Mouse (Mus musculus) myocyte (in vitro differentiated cells): ENCODE measurements around the gene Nop14. TPM values are rescaled to one million over a fixed set of nuclear protein-coding genes. Genes with fewer than 3 reads are reported as not detected.

ENCODE experiments used
- H3K27me3 ChIP-seq: one replicate; pipeline ENCODE4 v1.6.1; 2011; ENCODE audit not compliant: control insufficient read depth, insufficient read depth, insufficient read length
- H3K36me3 ChIP-seq: one replicate; pipeline ENCODE4 v1.6.1; 2011; ENCODE audit not compliant: control insufficient read depth, insufficient read depth
- H3K4me2 ChIP-seq: one replicate; pipeline ENCODE4 v1.6.1; 2011; ENCODE audit warnings: low read depth, control low read depth
- H3K4me3 ChIP-seq: one replicate; pipeline ENCODE4 v1.5.1; 2011; ENCODE audit warnings: mild to moderate bottlenecking, control low read depth, moderate library complexity
- H3K79me2 ChIP-seq: one replicate; pipeline ENCODE4 v1.6.1; 2011; ENCODE audit not compliant: control insufficient read depth, insufficient read depth
- H3ac ChIP-seq: one replicate; pipeline ENCODE4 v1.6.1; 2011; ENCODE audit not compliant: control insufficient read depth, insufficient read length
- CEBPB ChIP-seq: IDR thresholded peaks from 2 replicates; pipeline ENCODE4 v1.6.1; 2011; ENCODE audit warnings: mild to moderate bottlenecking, moderate library complexity; ENCODE audit not compliant: poor library complexity, insufficient read depth, severe bottlenecking
- E2F4 ChIP-seq: IDR thresholded peaks from one replicate; pipeline ENCODE4 v1.6.1; 2011; ENCODE audit warnings: mild to moderate bottlenecking, control low read depth, moderate library complexity; ENCODE audit not compliant: insufficient read depth
- MAX ChIP-seq: IDR thresholded peaks from one replicate; pipeline ENCODE4 v1.6.1; 2011; ENCODE audit warnings: low read depth, mild to moderate bottlenecking, control low read depth
- MYOD1 ChIP-seq, 3 experiments: IDR thresholded peaks; one replicate each; pipeline ENCODE4 v1.6.1; 2011; ENCODE audit warnings: control low read depth in 2 of 3, low read depth in 2 of 3, mild to moderate bottlenecking in 2 of 3, moderate library complexity in 1 of 3; ENCODE audit not compliant: insufficient read length in 2 of 3, control insufficient read depth in 1 of 3
- MYOG ChIP-seq, 3 experiments: IDR thresholded peaks; one replicate each; pipeline ENCODE4 v1.6.1; 2011; ENCODE audit warnings: control low read depth in 2 of 3, low read depth in 2 of 3, mild to moderate bottlenecking in 2 of 3; ENCODE audit not compliant: insufficient read length in 2 of 3, control insufficient read depth in 1 of 3, insufficient read depth in 1 of 3
- POLR2A ChIP-seq: IDR thresholded peaks from one replicate; pipeline ENCODE4 v1.6.1; 2011; ENCODE audit warnings: low read depth, mild to moderate bottlenecking, control low read depth, moderate library complexity; ENCODE audit not compliant: insufficient read length
- POLR2AphosphoS2 ChIP-seq: IDR thresholded peaks from one replicate; pipeline ENCODE4 v1.6.1; 2011; ENCODE audit warnings: low read depth, control low read depth; ENCODE audit not compliant: insufficient read length
- REST ChIP-seq: IDR thresholded peaks from one replicate; pipeline ENCODE4 v1.6.1; 2011; ENCODE audit warnings: mild to moderate bottlenecking, control low read depth, moderate library complexity; ENCODE audit not compliant: insufficient read depth, insufficient read length
- SRF ChIP-seq: IDR thresholded peaks from one replicate; pipeline ENCODE4 v1.6.1; 2011; ENCODE audit warnings: low read depth; ENCODE audit not compliant: control insufficient read depth, insufficient read length
- TCF12 ChIP-seq: IDR thresholded peaks from one replicate; pipeline ENCODE4 v1.6.1; 2011; ENCODE audit warnings: mild to moderate bottlenecking, control low read depth; ENCODE audit not compliant: poor library complexity, insufficient read depth, severe bottlenecking
- TCF3 ChIP-seq: IDR thresholded peaks from one replicate; pipeline ENCODE4 v1.6.1; 2011; ENCODE audit warnings: low read depth, control low read depth; ENCODE audit not compliant: insufficient read length
- USF1 ChIP-seq: IDR thresholded peaks from one replicate; pipeline ENCODE4 v1.6.1; 2011; ENCODE audit warnings: low read depth, mild to moderate bottlenecking, control low read depth, moderate library complexity
- polyA plus RNA-seq: library from polyadenylated mRNA; unstranded; fragments of >200 nt; fragmentation: generic; extraction: Trizol; gene quantifications from one replicate; pipeline ENCODE4 v1.2.1, GENCODE M21; 2012; ENCODE audit warnings: missing spikeins

Nop14 gene
- polyA plus RNA-seq, 1 experiment = 30.4 TPM

- no peak for TF ChIP-seq E2F4
- TF ChIP-seq TCF3 = no peak
- no peak for TF ChIP-seq POLR2A
- no peak for TF ChIP-seq REST
- TF ChIP-seq POLR2AphosphoS2 = no peak
- TF ChIP-seq MAX = no peak
- no peak for TF ChIP-seq CEBPB
- H3ac ChIP-seq = no peak overlapping the region
- H3K4me2 ChIP-seq = no peak overlapping the region
- no peaks in the 10 kb centered on the region for H3K79me2 ChIP-seq
- no peaks in the 10 kb centered on the region for H3K27me3 ChIP-seq
- H3K36me3 ChIP-seq = peaks cover 9% of the 10 kb centered on the region
- H3K4me3 ChIP-seq = peak overlapping the region; percentile 63
Measured at GRCm38 (mm10) chr5:34634746-34635400, 25.1 kb downstream of the Nop14 start.

- H3K79me2 ChIP-seq = no peaks in the 10 kb centered on the region
- H3K36me3 ChIP-seq = peaks cover 21% of the 10 kb centered on the region
- no peak overlapping the region for H3ac ChIP-seq
- no peaks in the 10 kb centered on the region for H3K27me3 ChIP-seq
- H3K4me2 ChIP-seq = no peak overlapping the region
- TF ChIP-seq MYOG (IDR thresholded peaks at IDR 0.05; ENCODE audit: control insufficient read depth in 1 of 3, insufficient read depth in 1 of 3, insufficient read length in 2 of 3, low read depth in 2 of 3) = peak in 1 of 3 experiments; percentile 47
- TF ChIP-seq MYOD1 (IDR thresholded peaks at IDR 0.05; ENCODE audit: control insufficient read depth in 1 of 3, insufficient read length in 2 of 3, low read depth in 2 of 3) = peak in 1 of 3 experiments; percentile 36
- no peak for TF ChIP-seq MAX
- no peak overlapping the region for H3K4me3 ChIP-seq
Measured at GRCm38 (mm10) chr5:34633641-34634040, 26.3 kb downstream of the Nop14 start.

DNA sequence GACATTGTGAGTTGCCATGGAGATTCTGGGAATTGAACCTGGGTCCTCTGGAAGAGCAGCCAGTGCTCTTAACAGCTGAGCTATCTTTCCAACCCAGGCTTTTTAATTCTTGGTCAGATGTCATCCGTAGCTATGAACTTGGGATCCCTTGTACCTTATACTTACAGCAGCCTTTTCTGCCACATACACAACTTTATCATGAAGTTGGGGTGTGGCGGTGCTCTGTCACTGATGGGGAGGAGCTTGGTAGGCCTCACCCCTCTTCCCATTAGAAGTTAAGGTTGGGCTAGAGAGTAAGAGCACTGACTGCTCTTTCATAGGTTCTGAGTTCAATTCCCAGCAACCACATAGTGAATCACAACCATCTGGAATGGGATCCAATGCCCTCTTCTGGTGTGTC is 27.0 kb downstream of the Nop14 start:
- no peak overlapping the region for H3ac ChIP-seq
- H3K36me3 ChIP-seq = peaks cover 21% of the 10 kb centered on the region
- H3K27me3 ChIP-seq = no peaks in the 10 kb centered on the region
- H3K4me2 ChIP-seq = no peak overlapping the region
- H3K4me3 ChIP-seq = no peak overlapping the region
- no peaks in the 10 kb centered on the region for H3K79me2 ChIP-seq
- TF ChIP-seq CEBPB (no peak), POLR2A (no peak), USF1 (no peak), MAX (no peak)

DNA sequence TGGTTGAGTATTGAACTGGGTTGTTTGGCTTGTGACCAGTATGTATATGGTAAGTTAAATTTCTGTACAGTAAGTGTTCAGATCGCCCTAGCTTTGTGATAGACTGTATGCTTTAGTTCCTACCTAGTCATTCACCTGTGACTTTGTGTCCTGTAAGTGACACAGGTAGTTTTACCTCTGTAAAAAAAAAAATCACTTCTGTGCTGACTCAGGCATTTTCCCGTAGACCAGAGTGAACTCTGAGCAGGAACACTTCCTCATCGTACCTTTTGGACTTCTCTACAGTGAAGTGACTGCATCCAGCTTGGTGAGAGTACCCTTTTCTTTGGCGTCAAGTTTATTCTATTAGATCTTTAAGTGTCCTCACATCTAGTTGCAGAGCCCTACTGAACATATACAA is 50.0 kb downstream of the Nop14 start:
- no peak for TF ChIP-seq CEBPB
- TF ChIP-seq USF1 = no peak
- TF ChIP-seq REST = no peak
- no peak for TF ChIP-seq E2F4
- no peaks in the 10 kb centered on the region for H3K79me2 ChIP-seq
- H3K4me3 ChIP-seq = no peak overlapping the region
- H3K4me2 ChIP-seq = no peak overlapping the region
- peaks cover 34% of the 10 kb centered on the region for H3K36me3 ChIP-seq
- H3K27me3 ChIP-seq = no peaks in the 10 kb centered on the region
- H3ac ChIP-seq = no peak overlapping the region

- Histone ChIP-seq H3K79me2 (no peaks in the 10 kb centered on the region), H3K36me3 (peaks cover 25% of the 10 kb centered on the region), H3K27me3 (no peaks in the 10 kb centered on the region), H3K4me2 (no peak overlapping the region), H3ac (no peak overlapping the region), H3K4me3 (no peak overlapping the region)
- TF ChIP-seq MYOG (IDR thresholded peaks at IDR 0.05; ENCODE audit: control insufficient read depth in 1 of 3, insufficient read depth in 1 of 3, insufficient read length in 2 of 3, low read depth in 2 of 3) (no peak), REST (no peak), MYOD1 (IDR thresholded peaks at IDR 0.05; ENCODE audit: control insufficient read depth in 1 of 3, insufficient read length in 2 of 3, low read depth in 2 of 3) (no peak), CEBPB (no peak), POLR2AphosphoS2 (no peak), TCF3 (no peak), E2F4 (no peak), MAX (no peak), POLR2A (no peak), SRF (no peak), TCF12 (no peak), USF1 (no peak)
Measured at GRCm38 (mm10) chr5:34608226-34608625, 51.7 kb downstream of the Nop14 start.
